Mouse (Mus musculus) heart, embryonic 13.5 days (tissue): ENCODE measurements around the gene Shcbp1l. TPM values are rescaled to one million over a fixed set of nuclear protein-coding genes. Genes with fewer than 3 reads are reported as not detected.

Source experiments
- ATAC-seq: fragments of 200-750 bp; cut with Nextera tagmentation; 2 replicates; pipeline ENCODE4 v1.8.0; 2017; ENCODE audit warnings: moderate TSS enrichment; ENCODE audit not compliant: insufficient number of reproducible peaks, low FRiP score, low TSS enrichment; ENCODE audit errors: extremely low read depth
- H3K27ac ChIP-seq: fragments of 300-500 bp; sonication (generic); replicated peaks from 2 replicates; pipeline ENCODE4 v1.5.1; 2015; ENCODE audit warnings: moderate library complexity, mild to moderate bottlenecking, inconsistent platforms
- H3K27me3 ChIP-seq: fragments of 300-500 bp; sonication (generic); replicated peaks from 2 replicates; pipeline ENCODE4 v1.6.1; 2015; ENCODE audit warnings: mild to moderate bottlenecking, inconsistent platforms
- H3K36me3 ChIP-seq: fragments of 300-500 bp; sonication (generic); 2 replicates; pipeline ENCODE4 v1.6.1; 2015; ENCODE audit warnings: mild to moderate bottlenecking, inconsistent platforms
- H3K4me1 ChIP-seq: fragments of 300-500 bp; sonication (generic); 2 replicates; pipeline ENCODE4 v1.6.1; 2015; ENCODE audit warnings: inconsistent platforms
- H3K4me2 ChIP-seq: fragments of 300-500 bp; sonication (generic); 2 replicates; pipeline ENCODE4 v1.6.1; 2015; ENCODE audit warnings: inconsistent platforms, mild to moderate bottlenecking, moderate library complexity
- H3K4me3 ChIP-seq: fragments of 300-500 bp; sonication (generic); 2 replicates; pipeline ENCODE4 v1.5.1; 2015; ENCODE audit warnings: moderate library complexity, mild to moderate bottlenecking, inconsistent platforms
- H3K9ac ChIP-seq: fragments of 300-500 bp; sonication (generic); 2 replicates; pipeline ENCODE4 v1.6.1; 2015; ENCODE audit warnings: inconsistent platforms, mild to moderate bottlenecking, moderate library complexity
- H3K9me3 ChIP-seq: fragments of 300-500 bp; sonication (generic); 2 replicates; pipeline ENCODE4 v1.6.1; 2016; ENCODE audit warnings: inconsistent platforms
- WGBS: fragments of 180-500 bp; shearing (Covaris S2); methylation state at CpG from one replicate; pipeline ENCODE4 v1.1.7; 2015; ENCODE audit warnings: mixed read lengths; 5-methylcytosine and 5-hydroxymethylcytosine counted together
- polyA plus RNA-seq: library from polyadenylated mRNA; unstranded; fragments of >200 nt; fragmentation: Nextera tagmentation; extraction: Ambion mirVana; gene quantifications from 2 replicates; pipeline ENCODE4 v1.2.1, GENCODE M21; 2015

Gene Shcbp1l
- polyA plus RNA-seq, 1 experiment from 2014 or later, result 0.31 TPM

- H3K27ac ChIP-seq, result no peak overlapping the region
- peaks cover 25% of the 10 kb centered on the region for H3K4me1 ChIP-seq
- H3K4me2 ChIP-seq, result no peak overlapping the region
- H3K36me3 ChIP-seq, result no peaks in the 10 kb centered on the region
- ATAC-seq, result no peak
- no peaks in the 10 kb centered on the region for H3K27me3 ChIP-seq
- H3K9ac ChIP-seq, result no peak overlapping the region
- no peak overlapping the region for H3K4me3 ChIP-seq
- WGBS, result 49% methylated on average over 2 of the region's 2 CpGs
- H3K9me3 ChIP-seq, result no peaks in the 10 kb centered on the region
Observed at GRCm38 (mm10) chr1:153489540-153489939, 64.6 kb downstream of the Shcbp1l start.

DNA sequence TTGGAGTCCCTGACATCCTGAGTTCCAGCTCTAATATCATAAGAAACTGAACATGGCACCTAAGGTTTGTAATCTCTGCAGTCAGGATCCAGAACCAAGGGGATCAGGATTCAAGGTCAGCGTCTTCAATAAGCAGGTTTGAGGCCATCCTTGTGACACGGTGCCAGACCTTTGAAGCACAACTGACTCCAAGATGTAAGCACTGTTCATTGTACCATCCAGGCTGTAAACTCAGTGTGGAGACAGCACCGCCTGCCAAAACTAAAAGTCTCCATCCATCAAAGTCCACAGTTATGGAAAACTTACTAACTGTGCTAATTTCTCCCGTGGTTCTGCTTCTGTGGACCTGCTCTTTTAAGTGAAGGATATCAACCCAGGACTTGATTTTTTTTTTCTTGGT lies 65.0 kb downstream of the Shcbp1l start:
- Histone ChIP-seq H3K4me2 (no peak overlapping the region), H3K9me3 (no peaks in the 10 kb centered on the region), H3K4me3 (no peak overlapping the region), H3K36me3 (no peaks in the 10 kb centered on the region), H3K27ac (no peak overlapping the region), H3K4me1 (peaks cover 21% of the 10 kb centered on the region), H3K9ac (no peak overlapping the region), H3K27me3 (no peaks in the 10 kb centered on the region)
- ATAC-seq, result no peak
- 76% methylated on average over 4 of the region's 4 CpGs for WGBS

GRCm38 (mm10) chr1:153491345-153491744 lies 66.4 kb downstream of the Shcbp1l start:
- WGBS, result 71% methylated on average over 2 of the region's 2 CpGs
- no peak overlapping the region for H3K4me3 ChIP-seq
- H3K4me1 ChIP-seq, result peaks cover 7% of the 10 kb centered on the region
- no peaks in the 10 kb centered on the region for H3K27me3 ChIP-seq
- no peak for ATAC-seq
- no peaks in the 10 kb centered on the region for H3K9me3 ChIP-seq
- H3K27ac ChIP-seq, result no peak overlapping the region
- no peak overlapping the region for H3K9ac ChIP-seq
- H3K4me2 ChIP-seq, result no peak overlapping the region
- no peaks in the 10 kb centered on the region for H3K36me3 ChIP-seq

- ATAC-seq, result no peak
- no peaks in the 10 kb centered on the region for H3K36me3 ChIP-seq
- WGBS, result 100% methylated on average over 1 of the region's 1 CpGs
- H3K9ac ChIP-seq, result no peak overlapping the region
- no peak overlapping the region for H3K4me2 ChIP-seq
- H3K9me3 ChIP-seq, result no peaks in the 10 kb centered on the region
- peaks cover 7% of the 10 kb centered on the region; the same call in 1 of the 2 replicates for H3K4me1 ChIP-seq
- no peak overlapping the region for H3K4me3 ChIP-seq
- H3K27ac ChIP-seq, result no peak overlapping the region
- H3K27me3 ChIP-seq, result no peaks in the 10 kb centered on the region
Observed at GRCm38 (mm10) chr1:153491822-153492221, 66.9 kb downstream of the Shcbp1l start.

DNA sequence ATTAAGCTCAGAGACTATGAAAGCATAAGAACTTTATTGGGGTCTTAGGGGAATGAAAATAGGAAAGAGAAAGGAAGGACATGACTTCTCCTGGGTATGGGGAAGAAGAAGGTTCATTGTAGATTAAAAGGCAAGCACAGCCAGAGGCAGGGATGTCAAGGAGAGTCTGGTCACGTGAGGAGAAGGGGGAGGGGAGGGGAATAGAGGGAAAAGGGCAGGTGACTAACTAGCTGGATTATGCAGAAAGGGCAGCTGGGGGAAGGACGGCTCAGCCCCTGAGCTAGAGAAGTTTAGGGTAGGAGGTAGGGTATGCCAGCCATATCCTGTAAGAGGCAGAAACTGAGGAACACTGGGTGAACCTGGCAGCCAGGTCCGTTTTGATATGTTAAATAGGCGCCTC lies 68.4 kb downstream of the Shcbp1l start:
- Histone ChIP-seq H3K27ac (no peak overlapping the region), H3K4me3 (no peak overlapping the region), H3K4me1 (peaks cover 7% of the 10 kb centered on the region; the same call in 1 of the 2 replicates), H3K9me3 (no peaks in the 10 kb centered on the region), H3K9ac (no peak overlapping the region), H3K36me3 (no peaks in the 10 kb centered on the region), H3K27me3 (no peaks in the 10 kb centered on the region), H3K4me2 (no peak overlapping the region)
- no peak for ATAC-seq
- WGBS, result 24% methylated on average over 4 of the region's 4 CpGs

GRCm38 (mm10) chr1:153493931-153494330 lies 69.0 kb downstream of the Shcbp1l start:
- Histone ChIP-seq H3K9ac (no peak overlapping the region), H3K36me3 (no peaks in the 10 kb centered on the region), H3K27me3 (no peaks in the 10 kb centered on the region), H3K4me1 (peaks cover 7% of the 10 kb centered on the region; the same call in 1 of the 2 replicates), H3K4me3 (no peak overlapping the region), H3K9me3 (no peaks in the 10 kb centered on the region), H3K4me2 (no peak overlapping the region), H3K27ac (no peak overlapping the region)
- ATAC-seq, result no peak
- 25% methylated on average over 6 of the region's 6 CpGs for WGBS

GRCm38 (mm10) chr1:153496030-153496429 lies 71.1 kb downstream of the Shcbp1l start:
- Histone ChIP-seq H3K9me3 (no peaks in the 10 kb centered on the region), H3K4me1 (peaks cover 7% of the 10 kb centered on the region; the same call in 1 of the 2 replicates), H3K4me3 (no peak overlapping the region), H3K36me3 (no peaks in the 10 kb centered on the region), H3K4me2 (no peak overlapping the region), H3K27ac (no peak overlapping the region), H3K9ac (no peak overlapping the region), H3K27me3 (no peaks in the 10 kb centered on the region)
- 68% methylated on average over 3 of the region's 3 CpGs for WGBS
- ATAC-seq, result no peak

DNA sequence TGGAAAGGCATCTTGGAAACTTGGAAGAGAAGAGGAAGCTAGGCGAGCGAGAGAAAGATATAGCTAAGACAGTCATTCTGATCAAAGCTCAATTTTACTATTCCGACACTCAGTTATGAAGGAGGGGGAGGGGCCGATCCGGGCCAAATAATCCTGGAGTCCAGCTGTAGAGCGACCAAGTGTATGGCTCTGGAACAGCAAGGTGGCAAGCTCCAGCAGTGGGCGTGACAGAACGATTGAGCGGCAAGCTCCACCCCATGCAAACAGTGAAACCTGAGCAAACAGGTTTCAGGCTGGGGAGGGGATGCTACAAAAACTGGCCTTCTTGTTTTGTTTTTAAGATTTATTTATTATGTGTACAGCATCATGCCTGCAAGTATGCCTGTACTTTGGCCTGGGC lies 75.1 kb downstream of the Shcbp1l start:
- H3K4me3 ChIP-seq, result no peak overlapping the region
- WGBS, result 81% methylated on average over 9 of the region's 9 CpGs
- peaks cover 3% of the 10 kb centered on the region; the same call in 1 of the 2 replicates for H3K36me3 ChIP-seq
- no peak overlapping the region for H3K9ac ChIP-seq
- no peaks in the 10 kb centered on the region for H3K9me3 ChIP-seq
- ATAC-seq, result no peak
- H3K27me3 ChIP-seq, result no peaks in the 10 kb centered on the region
- H3K4me2 ChIP-seq, result no peak overlapping the region
- H3K4me1 ChIP-seq, result no peaks in the 10 kb centered on the region
- no peak overlapping the region for H3K27ac ChIP-seq

DNA sequence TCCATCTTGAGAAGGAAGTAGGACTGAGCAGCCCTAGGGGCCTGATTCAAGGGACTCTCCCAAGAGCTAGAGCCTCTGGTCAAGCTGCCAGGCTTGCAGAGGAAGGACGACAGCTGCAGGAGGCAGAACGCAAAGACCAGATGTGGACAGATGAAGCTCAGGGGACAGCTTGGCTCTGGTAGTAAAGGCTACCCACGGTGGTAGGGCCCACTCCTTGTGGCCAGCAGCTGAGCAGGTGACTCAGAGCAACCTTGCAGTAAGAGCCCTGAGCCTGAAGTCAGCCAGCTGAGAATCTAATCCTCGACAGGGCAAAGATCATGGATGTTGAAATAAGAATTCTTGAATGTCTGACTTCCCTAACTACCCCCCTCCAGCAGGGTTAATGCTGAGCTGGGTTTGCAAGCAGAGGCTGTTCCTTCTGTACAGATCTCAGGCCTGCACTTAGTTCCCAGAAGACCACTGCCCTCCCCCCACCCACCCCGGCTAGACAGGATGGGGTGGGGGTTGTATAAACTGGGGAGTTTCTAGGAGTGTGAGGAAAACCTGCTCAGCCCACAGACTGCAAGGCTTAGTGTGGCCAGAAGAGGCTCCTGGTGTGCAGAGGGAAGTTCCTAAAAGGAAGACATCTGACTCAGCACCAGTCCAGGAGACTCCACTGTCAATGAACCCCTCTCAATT lies 76.8 kb downstream of the Shcbp1l start:
- H3K27ac ChIP-seq, result no peak overlapping the region
- WGBS, result 48% methylated on average over 5 of the region's 5 CpGs
- H3K27me3 ChIP-seq, result no peaks in the 10 kb centered on the region
- H3K4me3 ChIP-seq, result no peak overlapping the region
- H3K9ac ChIP-seq, result no peak overlapping the region
- H3K4me2 ChIP-seq, result no peak overlapping the region
- no peaks in the 10 kb centered on the region for H3K9me3 ChIP-seq
- ATAC-seq, result no peak
- no peaks in the 10 kb centered on the region for H3K4me1 ChIP-seq
- peaks cover 3% of the 10 kb centered on the region; the same call in 1 of the 2 replicates for H3K36me3 ChIP-seq

Other genes with a start within 250 kb of the Shcbp1l start
- 10.0 and 10.4 TPM in 2 replicates for gene Lamc2, start 238.7 kb upstream of the Shcbp1l start, polyA plus RNA-seq
- gene Lamc1, start 92.4 kb upstream of the Shcbp1l start, polyA plus RNA-seq, result 75.3 and 78.2 TPM in 2 replicates
- 21.5 and 22.0 TPM in 2 replicates for gene Dhx9, start 62.5 kb downstream of the Shcbp1l start, polyA plus RNA-seq
- gene Npl, start 124.9 kb downstream of the Shcbp1l start, polyA plus RNA-seq, result 5.9 and 6.8 TPM in 2 replicates
- gene Rgs8, start 227.9 kb downstream of the Shcbp1l start, polyA plus RNA-seq, result 0.56 and 0.60 TPM in 2 replicates